Mouse (Mus musculus) kidney, postnatal 4 days (tissue): ENCODE data around the gene Ppt2.

Experiments
- DNase-seq, 2 experiments: peaks; one replicate each; pipeline ENCODE4 v3.0.0; 2021; ENCODE audit warnings: mixed read lengths in 2 of 2

Ppt2 gene

DNA sequence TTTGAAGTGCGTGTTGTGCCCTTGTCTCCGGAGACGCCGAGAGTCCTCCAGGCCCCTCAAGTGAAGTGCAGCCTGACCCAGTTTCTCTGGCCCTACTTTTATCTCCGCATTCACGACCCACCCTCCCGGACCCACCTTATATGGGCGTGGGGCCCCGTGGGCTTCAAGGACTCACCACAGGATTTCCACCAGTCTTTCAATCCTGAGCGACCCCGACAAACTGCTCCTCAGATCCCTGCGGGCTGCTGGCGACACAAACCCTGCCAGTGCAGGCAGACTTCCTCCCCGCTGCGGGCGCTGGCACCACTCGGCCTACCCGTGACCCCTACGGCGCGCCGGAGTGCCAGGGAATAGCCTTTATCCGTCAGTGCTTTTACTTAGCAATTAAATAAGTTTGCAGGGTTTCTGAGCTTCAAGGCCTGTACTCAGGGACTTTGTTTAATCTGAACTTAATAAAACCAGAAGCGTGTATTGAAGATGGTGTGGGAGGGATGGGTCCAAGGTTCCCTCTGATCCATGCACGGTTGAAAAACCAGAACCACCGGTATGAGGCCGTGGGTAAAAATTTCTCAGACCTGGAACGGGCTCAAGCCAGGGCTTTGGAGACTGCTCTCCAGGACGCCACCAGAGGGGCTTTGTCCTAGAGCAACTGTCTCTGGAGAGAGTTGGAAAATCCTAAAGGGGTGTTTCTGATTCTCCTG is at the start of gene Ppt2:
Ppt2 (minus strand) TSS at position 568 of the 701 bp plus-strand sequence.
- peak; percentile 65 to 77 for DNase-seq

DNA sequence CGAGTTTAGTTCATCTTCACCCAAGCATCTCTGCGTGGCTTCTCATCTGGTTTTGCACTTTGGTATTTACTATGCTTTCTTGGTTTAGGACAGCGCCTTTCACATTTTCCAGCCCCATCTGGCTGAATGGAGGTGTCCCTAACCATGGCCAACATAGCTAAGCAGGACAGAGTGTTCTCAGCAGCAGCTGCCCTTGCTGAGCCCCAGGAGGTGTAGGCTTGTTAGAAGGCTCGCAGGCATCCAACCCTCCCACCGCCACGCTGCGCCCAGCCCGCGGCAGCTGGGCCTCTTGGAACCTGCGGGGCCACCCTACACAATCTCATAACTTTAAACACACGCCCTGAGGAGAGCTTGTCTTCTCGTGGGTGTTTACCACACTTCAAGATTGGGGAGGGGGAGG is 48.4 kb upstream of the Ppt2 start:
- DNase-seq, result no peak

DNA sequence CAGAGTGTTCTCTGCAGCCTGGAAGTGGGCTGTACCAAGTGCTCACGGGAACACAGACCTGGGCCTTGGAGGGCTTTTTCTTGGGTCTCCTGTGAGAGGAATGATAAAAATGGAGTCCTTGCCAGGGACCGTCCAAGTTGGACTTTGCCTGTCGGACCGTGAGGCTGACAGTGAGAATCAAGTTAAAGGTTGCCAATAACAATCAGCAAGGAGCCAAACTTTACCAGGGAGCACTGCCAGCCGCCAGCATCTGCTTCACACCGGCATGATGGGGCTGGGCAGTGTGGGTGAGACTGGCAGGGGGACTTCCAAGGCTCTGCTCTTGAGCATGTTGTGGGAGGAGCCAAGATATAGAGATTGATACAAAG is 47.8 kb upstream of the Ppt2 start:
- DNase-seq, result no peak

DNA sequence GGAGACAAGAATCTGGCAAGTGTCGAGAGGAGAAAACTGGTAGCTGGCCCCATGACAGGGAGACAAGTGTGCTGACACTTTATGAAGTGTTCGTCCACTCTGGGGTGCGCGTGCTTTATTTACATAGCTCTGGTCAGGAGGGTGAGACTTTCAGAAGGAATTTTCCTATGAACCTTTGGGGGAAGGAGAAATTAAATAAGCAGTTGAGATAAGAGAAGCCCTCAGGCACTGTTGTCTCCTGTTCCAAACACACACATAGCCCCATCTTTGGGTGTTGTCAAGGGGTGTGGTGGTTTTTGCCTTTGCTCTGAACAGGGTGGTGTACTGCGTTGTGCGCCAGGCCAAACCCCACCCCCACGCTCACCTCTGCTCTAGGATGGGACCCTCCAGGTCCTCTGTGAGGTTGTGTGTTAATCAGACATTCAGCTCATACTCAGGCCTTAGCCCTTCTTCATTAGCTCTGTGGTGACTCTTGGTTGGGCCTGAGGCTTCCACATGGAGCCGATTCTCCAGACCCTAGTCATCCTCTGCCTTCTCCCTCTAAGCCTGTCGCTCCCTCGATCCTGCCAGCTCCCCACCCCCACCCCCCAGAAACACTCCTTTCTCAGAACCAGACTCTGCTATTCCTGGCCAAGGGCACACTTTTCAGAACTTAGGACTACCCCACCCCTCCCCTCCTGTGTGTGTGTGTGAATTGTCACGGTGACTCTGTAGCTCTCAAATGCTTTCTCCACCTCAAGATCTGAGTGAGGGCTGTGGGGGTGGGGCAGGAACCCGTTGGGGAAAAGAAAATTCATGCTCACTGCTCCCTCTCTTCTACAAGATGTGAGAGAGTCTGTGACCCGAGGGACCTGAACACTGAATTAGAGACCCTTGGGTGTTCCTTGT is 47.1 kb upstream of the Ppt2 start:
- no peak for DNase-seq

DNA sequence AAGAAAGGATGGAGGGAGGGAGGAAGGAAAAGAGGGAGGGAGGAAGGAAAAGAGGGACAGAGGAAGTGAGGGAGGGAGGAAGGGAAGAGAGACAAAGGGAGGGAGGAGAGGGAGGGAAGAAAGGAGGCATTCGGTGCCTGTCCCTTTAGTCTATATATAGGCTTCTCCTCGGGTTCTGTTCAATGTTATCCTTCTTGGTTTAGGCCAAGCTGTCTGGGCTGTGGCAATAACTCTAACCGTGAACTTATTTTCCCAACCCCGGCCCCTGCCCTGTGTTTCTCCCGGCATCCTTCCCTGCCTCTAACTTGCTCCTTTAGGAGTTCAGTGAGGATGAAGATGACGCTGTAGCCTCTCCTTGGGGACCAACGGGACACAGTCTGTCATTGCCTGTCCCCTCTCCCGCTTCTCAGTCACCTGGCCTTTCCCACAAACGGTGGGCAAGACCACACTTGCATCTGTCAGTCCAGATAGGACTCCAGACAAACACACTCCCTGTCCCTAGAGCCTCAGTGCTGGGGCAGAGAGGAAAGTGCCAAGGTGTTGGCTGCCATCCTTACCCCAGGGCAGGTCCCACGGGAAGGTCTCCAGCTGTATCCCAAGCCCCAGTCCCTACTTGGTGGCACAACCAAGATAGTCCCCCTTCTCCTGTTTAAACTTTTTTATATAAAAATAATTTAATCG is 46.4 kb upstream of the Ppt2 start:
- DNase-seq, result no peak

DNA sequence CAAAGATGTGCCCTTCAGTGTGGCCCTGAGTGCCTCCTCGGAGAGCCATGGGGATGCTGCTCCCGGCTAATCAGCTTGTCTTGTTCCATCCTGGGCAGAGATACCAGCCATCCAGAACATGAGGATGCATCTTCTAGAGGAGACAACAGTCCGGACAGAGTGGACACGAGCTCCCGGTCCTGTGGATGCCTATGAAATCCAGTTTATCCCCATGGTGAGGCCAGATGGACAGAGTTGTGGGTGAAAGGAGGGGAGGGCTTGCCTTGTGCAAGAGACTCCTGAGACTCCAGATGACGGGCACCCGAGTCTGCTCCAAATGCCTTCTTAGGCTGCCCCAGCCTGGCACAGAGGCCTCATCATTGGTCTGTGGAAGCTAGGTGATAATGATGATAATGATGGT is 44.8 kb upstream of the Ppt2 start:
- DNase-seq, result no peak

DNA sequence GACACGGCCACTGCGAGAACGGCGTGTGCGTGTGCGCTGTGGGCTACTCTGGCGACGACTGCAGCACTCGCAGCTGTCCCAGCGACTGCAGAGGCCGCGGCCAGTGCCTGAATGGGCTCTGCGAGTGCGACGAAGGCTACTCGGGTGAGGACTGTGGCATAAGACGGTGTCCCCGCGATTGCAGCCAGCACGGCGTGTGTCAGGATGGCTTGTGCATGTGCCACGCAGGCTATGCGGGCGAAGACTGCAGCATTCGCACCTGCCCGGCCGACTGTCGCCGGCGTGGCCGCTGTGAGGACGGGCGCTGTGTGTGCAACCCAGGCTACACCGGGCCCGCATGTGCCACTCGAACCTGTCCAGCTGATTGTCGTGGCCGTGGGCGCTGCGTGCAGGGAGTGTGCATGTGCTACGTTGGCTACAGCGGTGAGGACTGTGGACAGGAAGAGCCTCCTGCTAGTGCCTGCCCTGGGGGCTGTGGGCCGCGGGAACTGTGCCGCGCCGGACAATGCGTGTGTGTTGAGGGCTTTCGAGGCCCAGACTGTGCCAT is 44.0 kb upstream of the Ppt2 start:
- peak in 1 of 2 experiments; percentile 19 for DNase-seq

DNA sequence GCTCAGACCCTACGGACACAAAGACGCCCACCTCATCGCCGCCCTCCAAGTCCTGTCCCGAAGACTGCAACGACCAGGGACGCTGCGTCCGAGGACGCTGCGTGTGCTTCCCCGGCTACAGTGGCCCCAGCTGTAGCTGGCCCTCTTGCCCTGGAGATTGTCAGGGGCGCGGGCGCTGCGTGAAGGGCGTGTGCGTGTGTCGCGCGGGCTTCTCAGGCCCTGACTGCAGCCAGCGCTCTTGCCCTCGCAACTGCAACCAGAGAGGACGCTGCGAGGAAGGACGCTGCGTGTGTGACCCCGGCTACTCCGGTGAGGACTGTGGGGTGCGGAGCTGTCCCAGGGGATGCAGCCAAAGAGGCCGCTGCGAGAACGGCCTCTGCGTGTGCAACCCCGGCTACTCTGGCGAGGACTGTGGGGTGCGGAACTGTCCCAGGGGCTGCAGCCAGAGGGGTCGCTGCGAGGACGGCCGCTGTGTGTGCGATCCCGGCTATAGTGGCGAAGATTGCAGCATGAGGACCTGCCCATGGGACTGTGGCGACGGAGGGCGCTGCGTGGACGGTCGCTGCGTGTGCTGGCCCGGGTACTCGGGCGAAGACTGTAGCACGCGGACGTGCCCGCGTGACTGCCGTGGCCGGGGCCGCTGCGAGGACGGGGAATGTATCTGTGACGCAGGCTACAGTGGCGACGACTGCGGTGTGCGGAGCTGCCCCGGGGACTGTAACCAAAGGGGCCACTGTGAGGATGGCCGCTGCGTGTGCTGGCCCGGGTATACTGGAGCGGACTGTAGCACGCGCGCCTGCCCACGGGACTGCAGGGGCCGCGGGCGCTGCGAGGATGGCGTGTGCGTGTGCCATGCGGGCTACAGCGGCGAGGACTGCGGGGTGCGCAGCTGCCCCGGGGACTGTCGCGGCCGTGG is 43.1 kb upstream of the Ppt2 start:
- peak; percentile 54 to 60 for DNase-seq

DNA sequence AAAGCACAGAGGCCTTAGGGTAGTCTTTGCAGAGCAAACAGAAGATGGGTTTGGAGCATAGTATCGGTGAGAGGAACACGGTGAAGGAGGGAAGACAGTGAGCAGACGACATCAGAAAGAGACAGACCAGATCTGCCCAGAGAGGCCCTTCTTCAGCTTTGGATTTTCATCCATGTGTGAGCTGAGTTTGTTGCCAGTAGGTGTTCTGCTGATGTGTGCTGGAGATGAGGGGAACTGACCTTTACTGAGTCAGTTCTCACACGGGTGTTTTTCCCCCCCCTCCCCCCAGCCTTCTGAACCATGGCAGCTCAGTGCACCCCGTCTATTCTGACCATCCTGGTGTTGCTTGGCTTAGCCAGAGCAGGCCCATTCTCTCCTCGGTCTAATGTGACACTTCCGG is 41.9 kb upstream of the Ppt2 start, which contains the start of gene Tnxb:
Tnxb (plus strand) TSS at position 301 of the 400 bp plus-strand sequence.
- no peak for DNase-seq

DNA sequence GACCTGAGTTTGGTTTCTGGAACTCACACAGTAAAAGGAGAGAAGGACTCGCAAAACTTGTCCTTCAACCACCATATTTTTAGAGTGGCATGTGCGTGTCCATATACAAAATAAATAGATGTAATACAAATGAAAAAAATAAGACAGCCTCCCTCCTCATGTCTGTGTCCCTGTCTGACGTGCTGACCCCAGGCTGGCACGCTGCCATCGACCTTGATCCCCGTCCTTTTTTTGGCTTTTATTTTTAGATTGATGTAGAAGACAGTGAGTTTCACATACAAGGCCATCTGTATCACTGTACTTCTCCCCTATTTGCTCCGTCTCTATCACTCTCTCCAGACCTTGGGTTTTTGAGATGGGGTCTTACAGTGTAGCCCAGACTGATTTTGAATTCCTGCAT is 36.2 kb upstream of the Ppt2 start:
- DNase-seq, result no peak

DNA sequence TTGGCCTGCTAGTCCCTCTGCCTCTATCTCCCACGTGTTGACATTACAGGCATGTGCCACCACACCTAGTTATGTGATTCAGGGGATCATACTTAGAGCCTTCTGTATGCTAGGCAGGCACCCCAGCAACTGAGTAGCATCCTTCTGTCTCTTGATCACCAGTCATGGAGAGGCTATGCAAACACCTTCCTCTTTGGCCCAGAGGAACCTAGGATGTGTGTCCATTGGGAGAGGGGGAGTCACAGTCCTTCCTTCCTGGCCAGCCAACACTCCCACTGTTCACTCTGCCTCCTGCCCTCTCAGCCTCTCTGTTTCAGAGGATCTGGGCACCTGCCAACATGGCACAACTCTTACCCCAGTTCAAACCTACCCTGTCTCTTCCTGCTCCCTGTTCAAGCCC is 35.2 kb upstream of the Ppt2 start:
- DNase-seq, result no peak

DNA sequence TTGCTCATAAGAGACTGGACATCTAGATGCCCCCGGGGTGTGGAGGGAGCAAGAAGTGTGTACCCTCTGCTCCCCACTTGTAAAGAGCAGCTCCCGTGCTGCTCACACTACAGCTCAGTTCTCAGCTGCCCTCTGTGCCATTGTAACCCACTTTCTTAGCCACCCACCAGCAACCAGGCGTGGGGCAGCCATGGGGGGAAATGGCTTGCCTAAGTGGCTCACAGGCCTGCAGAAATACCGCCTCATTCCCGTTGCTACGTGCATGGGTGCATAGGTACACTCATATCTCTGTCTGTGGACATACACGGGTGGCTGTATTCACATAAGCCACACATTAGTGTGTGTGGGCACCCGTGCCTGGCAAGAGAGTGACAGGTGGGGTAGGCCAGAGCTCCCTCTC is 34.7 kb upstream of the Ppt2 start:
- no peak for DNase-seq

DNA sequence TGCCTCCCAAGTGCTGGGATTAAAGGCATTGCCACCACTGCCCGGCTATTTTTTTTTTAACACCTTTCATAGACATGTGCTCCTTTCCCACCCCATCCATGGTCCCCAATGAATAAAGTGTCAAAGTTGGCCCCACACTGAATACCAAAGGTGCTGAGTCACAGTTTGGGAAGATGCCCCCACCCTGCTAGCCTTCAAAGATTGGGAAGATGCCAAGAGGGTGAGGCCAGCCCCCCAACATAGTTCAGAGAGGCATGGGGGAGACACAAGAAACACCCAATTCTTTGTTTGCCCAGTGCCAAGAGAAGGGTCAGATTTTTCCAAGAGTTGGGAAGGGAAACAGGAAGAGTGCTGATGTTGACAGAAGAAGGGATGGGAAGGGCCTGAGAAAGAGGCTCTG is 34.2 kb upstream of the Ppt2 start:
- no peak for DNase-seq

DNA sequence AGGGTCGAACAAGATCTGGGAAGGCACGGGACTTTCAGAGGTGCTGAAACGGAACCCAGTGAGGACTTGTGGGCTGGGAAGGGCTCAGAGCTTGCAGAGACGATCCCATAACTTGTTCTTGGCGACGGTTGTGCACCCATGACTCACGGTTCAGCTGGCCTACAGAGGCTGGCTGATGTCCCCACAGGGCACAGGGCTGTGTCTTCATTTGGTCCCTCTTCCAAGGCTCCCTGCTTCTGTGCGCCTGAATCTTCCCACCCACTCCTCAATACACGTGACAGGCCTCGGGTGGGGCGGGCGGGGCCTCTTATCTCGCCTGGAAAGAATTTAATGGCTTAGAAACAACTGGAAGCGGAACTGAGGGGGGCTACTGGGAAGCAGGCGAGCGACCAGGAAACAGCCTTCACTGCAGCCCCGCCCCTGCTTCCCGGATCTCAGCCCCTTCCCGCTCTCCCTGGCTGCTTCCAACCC is 32.8 kb upstream of the Ppt2 start:
- DNase-seq, result peak; percentile 67 to 79

DNA sequence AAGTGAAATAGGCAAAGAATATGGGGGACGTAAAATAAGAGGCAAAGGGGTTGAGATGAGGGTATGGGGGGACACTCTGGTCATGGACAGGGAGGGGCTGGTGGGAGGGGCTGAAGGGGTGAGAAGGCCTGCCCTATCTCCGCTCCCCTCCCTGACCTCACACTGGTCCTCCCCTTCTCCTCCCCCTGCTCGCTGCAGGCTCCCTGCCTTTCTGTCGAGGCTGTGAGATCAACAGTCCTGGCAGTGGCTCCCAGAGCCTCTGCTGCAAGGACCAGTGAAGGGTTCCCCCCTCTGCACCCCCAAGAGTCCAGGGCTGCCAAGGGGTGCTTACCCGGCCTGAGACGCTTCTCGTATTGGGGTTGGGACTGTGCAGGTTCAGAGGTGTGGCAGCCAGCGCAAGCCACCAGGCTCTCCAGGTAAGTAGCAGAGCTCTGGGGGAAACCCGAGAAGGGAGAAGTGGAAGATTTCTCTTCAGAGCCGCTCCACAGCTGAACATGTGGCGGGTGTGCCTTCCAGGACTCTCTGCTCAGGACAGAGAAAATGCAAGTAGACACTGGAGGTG is 32.0 kb upstream of the Ppt2 start:
- DNase-seq, result peak in 1 of 2 experiments; percentile 19

DNA sequence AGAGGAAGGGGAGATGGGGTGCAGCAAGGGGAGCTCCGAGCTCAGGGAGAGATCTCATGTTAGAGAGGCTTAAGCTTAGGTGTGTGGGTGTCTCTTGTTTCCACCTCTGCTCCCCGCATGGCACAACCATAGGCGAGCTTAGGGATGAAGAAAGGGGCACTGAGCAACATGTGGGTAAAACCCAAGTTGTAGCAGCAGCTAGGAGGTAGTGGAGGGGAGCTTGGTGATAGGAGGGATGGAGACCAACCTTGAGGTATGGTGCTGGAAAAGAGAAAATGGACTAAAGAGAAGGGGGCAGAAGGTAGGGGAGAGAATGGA is 31.5 kb upstream of the Ppt2 start:
- no peak for DNase-seq

DNA sequence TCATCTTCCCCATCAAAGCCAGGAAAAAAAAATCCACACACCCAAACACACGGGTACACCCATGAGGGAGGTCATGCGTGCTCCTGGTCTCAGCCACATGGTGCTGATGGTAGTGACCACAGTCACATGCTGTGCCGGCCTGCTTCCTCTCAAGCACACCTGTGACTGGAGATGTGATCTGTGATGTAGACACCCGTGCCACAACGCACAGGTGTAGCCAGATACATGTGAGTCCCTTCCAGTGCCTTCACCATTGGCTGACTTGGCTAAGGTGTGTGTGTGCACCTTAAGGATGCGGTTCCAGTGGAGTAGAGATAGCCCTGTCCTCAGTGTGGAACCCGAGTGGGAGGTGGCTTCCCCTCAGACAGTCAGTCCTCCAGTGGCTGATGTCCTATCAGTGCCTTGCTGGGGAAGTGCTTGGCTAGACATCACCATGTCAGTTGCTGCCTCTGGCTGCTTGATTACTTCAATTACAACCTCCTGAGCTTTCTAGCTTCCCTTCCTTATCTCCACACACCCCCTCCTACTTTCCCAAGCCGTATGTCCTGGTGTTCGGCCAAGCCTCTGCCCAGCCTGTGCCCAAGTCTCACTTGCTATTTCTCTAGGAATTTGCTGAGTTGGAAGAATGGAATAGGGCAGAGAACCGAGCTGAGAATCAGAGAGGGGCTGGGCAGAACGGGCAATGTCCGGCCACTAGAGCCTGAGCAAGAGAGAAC is 31.0 kb upstream of the Ppt2 start:
- peak in 1 of 2 experiments; percentile 27 for DNase-seq

DNA sequence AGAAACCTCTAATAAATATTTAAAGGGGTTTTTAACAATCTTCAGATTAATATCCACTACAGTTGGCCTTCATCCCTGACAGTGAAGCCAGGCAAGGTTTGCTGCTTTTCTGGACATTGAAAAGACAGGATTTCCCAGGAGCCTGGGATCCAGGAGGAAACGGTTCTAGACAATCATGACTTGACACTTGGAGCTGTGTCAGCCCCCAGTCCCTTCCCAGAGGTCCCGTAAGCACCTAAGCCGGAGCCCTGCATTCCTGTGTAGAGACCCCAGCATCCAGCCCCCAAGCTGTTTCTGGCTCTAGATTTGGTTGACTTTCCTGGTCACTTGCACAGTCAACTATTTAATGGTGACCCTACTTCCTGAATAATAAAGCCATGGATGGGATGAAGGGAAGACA is 30.3 kb upstream of the Ppt2 start:
- DNase-seq, result no peak

DNA sequence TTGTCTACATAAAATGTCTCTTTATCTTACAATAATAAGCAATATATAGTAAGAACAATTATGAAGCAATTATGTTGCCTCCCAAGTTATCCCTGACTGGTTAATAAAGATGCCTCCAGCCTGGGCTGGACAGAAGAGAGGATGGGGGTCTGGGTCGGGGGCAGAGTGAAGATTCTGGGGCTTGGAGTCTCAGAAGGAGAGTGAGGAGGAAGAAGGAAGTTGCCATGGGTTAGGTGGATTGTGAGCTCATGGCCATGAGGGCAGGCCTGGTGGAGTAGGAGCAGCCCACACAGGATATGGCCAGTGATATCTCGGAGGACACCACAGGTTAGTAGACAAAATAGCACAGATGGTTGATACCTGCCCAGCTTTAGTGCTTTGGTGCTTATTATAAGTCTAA is 29.8 kb upstream of the Ppt2 start:
- no peak for DNase-seq

DNA sequence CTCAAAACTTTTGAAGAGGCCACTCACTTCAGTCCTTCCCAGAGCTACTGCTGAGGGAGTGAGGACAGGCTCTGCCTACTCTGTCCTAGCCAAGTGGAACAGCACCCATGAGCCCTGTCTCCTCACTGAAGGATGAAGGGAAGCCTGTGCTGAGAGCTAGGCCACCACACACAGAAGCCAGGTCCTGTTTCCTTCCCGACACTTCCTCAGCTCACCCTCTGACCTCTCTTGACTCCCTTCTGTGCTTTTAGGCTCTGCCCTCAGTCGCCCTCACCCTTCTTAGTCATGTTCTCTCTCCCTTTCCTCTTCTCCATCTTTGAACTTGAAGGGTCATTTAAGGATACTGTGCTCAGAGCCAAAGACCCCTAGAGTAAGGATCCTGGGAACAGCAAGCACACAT is 29.0 kb upstream of the Ppt2 start:
- no peak for DNase-seq

DNA sequence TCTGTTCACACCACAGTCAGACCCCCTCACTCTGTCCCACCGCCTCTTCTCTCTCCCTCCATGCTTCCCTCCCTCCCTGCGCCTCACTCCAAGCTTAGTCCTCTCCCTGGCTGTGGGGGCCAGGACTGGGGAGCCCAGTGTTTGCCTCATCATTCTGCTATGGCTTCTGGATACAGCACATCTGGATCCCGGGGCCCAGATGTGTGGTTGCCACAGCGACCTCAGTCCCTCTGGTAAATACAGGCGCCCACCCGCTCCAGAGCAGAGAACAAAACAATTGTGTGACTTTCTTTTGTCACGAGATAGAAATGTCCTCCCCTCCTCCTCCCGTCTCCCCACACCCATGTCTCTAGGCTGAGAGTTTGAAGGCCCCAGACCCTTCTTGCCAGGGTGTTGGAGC is 28.4 kb upstream of the Ppt2 start:
- no peak for DNase-seq
